Mouse (Mus musculus): ENCODE data around the gene Gnaq.

DNA sequence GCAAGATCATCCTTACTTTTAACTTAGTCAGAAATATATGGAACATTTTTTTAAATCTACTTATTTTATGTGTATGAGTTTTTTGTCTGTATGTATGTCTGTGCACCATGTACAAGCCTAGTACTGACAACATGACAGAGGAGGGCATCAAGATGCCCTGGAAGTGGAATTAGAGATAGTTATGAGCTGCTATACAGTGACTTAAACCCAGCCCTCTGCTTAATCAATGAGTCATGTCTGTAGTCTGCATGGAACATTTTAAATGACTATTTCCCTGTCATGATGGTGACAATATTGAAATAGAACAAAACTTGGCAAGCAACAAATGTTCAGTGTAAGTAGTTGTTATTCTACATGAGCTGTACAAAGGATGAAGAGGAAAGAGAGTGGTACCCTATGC is 196.4 kb downstream of the Gnaq start:
- TF ChIP-seq CTCF (IDR thresholded peaks at IDR 0.05; ENCODE audit: low read depth) (no peak), EP300 (optimal IDR thresholded peaks at IDR 0.05) (no peak)
